Mouse (Mus musculus) MEL (cell line): ENCODE measurements at regions not wholly inside any gene's neighbourhood (a gene's known extent, or its start where the extent isn't known, plus 50 kb on each side); places are given as distances from the start of the nearest gene placed in this dataset.

Source experiments
- DNase-seq: peaks from one replicate; pipeline ENCODE4 v3.0.0; 2011; ENCODE audit warnings: low read depth, low spot score
- H3K27ac ChIP-seq: 2 replicates; pipeline ENCODE4 v1.5.1; 2012; ENCODE audit warnings: low read depth, mild to moderate bottlenecking, control low read depth, low read length, moderate library complexity; ENCODE audit not compliant: control insufficient read depth
- H3K27me3 ChIP-seq, 2 experiments: fragments of 150-350 bp in 1 of 2; sonication (generic) in 1 of 2; 2 replicates each; pipeline ENCODE4 v1.6.1; 2012; ENCODE audit warnings: low read length in 2 of 2, mild to moderate bottlenecking in 2 of 2, improper control_type of control experiment in 1 of 2, moderate library complexity in 1 of 2; ENCODE audit not compliant: insufficient read depth in 2 of 2, control insufficient read depth in 1 of 2
- H3K36me3 ChIP-seq, 2 experiments: 2 replicates each; pipeline ENCODE4 v1.6.1; 2012 to 2014; ENCODE audit warnings: low read length in 2 of 2, improper control_type of control experiment in 1 of 2, inconsistent platforms in 1 of 2, mild to moderate bottlenecking in 1 of 2; ENCODE audit not compliant: insufficient read depth in 2 of 2, control insufficient read depth in 1 of 2
- H3K4me1 ChIP-seq, 2 experiments: fragments of 150-350 bp in 1 of 2; sonication (generic) in 1 of 2; 2 replicates each; pipeline ENCODE4 v1.6.1; 2012; ENCODE audit warnings: low read length in 2 of 2, improper control_type of control experiment in 1 of 2, mild to moderate bottlenecking in 1 of 2; ENCODE audit not compliant: insufficient read depth in 2 of 2, control insufficient read depth in 1 of 2
- H3K4me3 ChIP-seq, 2 experiments: fragments of 150-350 bp in 1 of 2; sonication (generic) in 1 of 2; 2 replicates each; pipeline ENCODE4 v1.5.1; 2012; ENCODE audit warnings: low read depth in 2 of 2, low read length in 2 of 2, mild to moderate bottlenecking in 2 of 2, moderate library complexity in 2 of 2, control low read depth in 1 of 2, improper control_type of control experiment in 1 of 2; ENCODE audit not compliant: control insufficient read depth in 1 of 2, insufficient read depth in 1 of 2
- H3K79me2 ChIP-seq: 2 replicates; pipeline ENCODE4 v1.6.1; 2012; ENCODE audit warnings: mild to moderate bottlenecking, low read length, moderate library complexity; ENCODE audit not compliant: control insufficient read depth, poor library complexity, insufficient read depth
- H3K9ac ChIP-seq: 2 replicates; pipeline ENCODE4 v1.6.1; 2012; ENCODE audit warnings: low read depth, mild to moderate bottlenecking, control low read depth, low read length, moderate library complexity; ENCODE audit not compliant: control insufficient read depth, poor library complexity, severe bottlenecking
- H3K9me3 ChIP-seq: fragments of 150-350 bp; sonication (generic); replicated peaks from 2 replicates; pipeline ENCODE4 v1.6.1; 2012; ENCODE audit warnings: mild to moderate bottlenecking, low read length, improper control_type of control experiment, moderate library complexity; ENCODE audit not compliant: insufficient read depth
- CHD1 ChIP-seq: IDR thresholded peaks from 2 replicates; pipeline ENCODE4 v1.6.1; 2012; ENCODE audit warnings: low read depth, mild to moderate bottlenecking, inconsistent platforms, low read length, improper control_type of control experiment
- CHD2 ChIP-seq: IDR thresholded peaks from 2 replicates; pipeline ENCODE4 v1.6.1; 2011; ENCODE audit warnings: low read length, improper control_type of control experiment
- ELF1 ChIP-seq: IDR thresholded peaks from 2 replicates; pipeline ENCODE4 v1.6.1; 2014; ENCODE audit warnings: low read depth, mild to moderate bottlenecking, inconsistent platforms, low read length, improper control_type of control experiment, moderate library complexity
- EP300 ChIP-seq, 2 experiments: IDR thresholded peaks; 2 replicates each; pipeline ENCODE4 v1.6.1; 2011; ENCODE audit warnings: improper control_type of control experiment in 2 of 2, low read length in 2 of 2, low read depth in 1 of 2, mild to moderate bottlenecking in 1 of 2
- ETS1 ChIP-seq: IDR thresholded peaks from 2 replicates; pipeline ENCODE4 v1.6.1; 2012; ENCODE audit warnings: low read depth, mild to moderate bottlenecking, inconsistent platforms, low read length, improper control_type of control experiment, moderate library complexity
- GABPA ChIP-seq: IDR thresholded peaks from 2 replicates; pipeline ENCODE4 v1.6.1; 2012; ENCODE audit warnings: low read depth, mild to moderate bottlenecking, inconsistent platforms, low read length, improper control_type of control experiment, moderate library complexity
- GATA1 ChIP-seq: IDR thresholded peaks from 2 replicates; pipeline ENCODE4 v1.6.1; 2011; ENCODE audit warnings: low read depth, low read length, improper control_type of control experiment
- HCFC1 ChIP-seq: IDR thresholded peaks from 2 replicates; pipeline ENCODE4 v1.6.1; 2012; ENCODE audit warnings: low read depth, mild to moderate bottlenecking, inconsistent platforms, low read length, improper control_type of control experiment, moderate library complexity
- JUND ChIP-seq: IDR thresholded peaks from 2 replicates; pipeline ENCODE4 v1.6.1; 2011; ENCODE audit warnings: low read depth, mild to moderate bottlenecking, improper control_type of control experiment, low read length
- MAFK ChIP-seq: IDR thresholded peaks from 2 replicates; pipeline ENCODE4 v1.6.1; 2011; ENCODE audit warnings: low read depth, mild to moderate bottlenecking, low read length, improper control_type of control experiment, borderline replicate concordance
- MAX ChIP-seq: IDR thresholded peaks from 2 replicates; pipeline ENCODE4 v1.6.1; 2011; ENCODE audit warnings: low read length, improper control_type of control experiment
- MAZ ChIP-seq: IDR thresholded peaks from 2 replicates; pipeline ENCODE4 v1.6.1; 2012; ENCODE audit warnings: low read depth, mild to moderate bottlenecking, inconsistent platforms, low read length, improper control_type of control experiment
- MEF2A ChIP-seq: IDR thresholded peaks from 2 replicates; pipeline ENCODE4 v1.6.1; 2014; ENCODE audit warnings: low read depth, mild to moderate bottlenecking, inconsistent platforms, low read length, improper control_type of control experiment; ENCODE audit not compliant: poor library complexity, insufficient replicate concordance, severe bottlenecking; ENCODE audit errors: extremely low read depth
- MXI1 ChIP-seq: IDR thresholded peaks from 2 replicates; pipeline ENCODE4 v1.6.1; 2011; ENCODE audit warnings: mild to moderate bottlenecking, low read depth, low read length, improper control_type of control experiment
- MYB ChIP-seq: IDR thresholded peaks from 2 replicates; pipeline ENCODE4 v1.6.1; 2011; ENCODE audit warnings: mild to moderate bottlenecking, low read depth, low read length, improper control_type of control experiment
- NRF1 ChIP-seq: IDR thresholded peaks from 2 replicates; pipeline ENCODE4 v1.6.1; 2014; ENCODE audit warnings: low read depth, mild to moderate bottlenecking, inconsistent platforms, low read length, improper control_type of control experiment, moderate library complexity; ENCODE audit not compliant: poor library complexity, insufficient read depth, severe bottlenecking
- POLR2AphosphoS5 ChIP-seq: IDR thresholded peaks from 2 replicates; pipeline ENCODE4 v1.6.1; 2012; ENCODE audit warnings: low read depth, borderline replicate concordance, mild to moderate bottlenecking, inconsistent platforms, low read length, moderate library complexity, mixed read lengths
- RCOR1 ChIP-seq: IDR thresholded peaks from 2 replicates; pipeline ENCODE4 v1.6.1; 2012; ENCODE audit warnings: low read depth, mild to moderate bottlenecking, inconsistent platforms, low read length, improper control_type of control experiment
- SIN3A ChIP-seq: IDR thresholded peaks from 2 replicates; pipeline ENCODE4 v1.6.1; 2012; ENCODE audit warnings: low read length, improper control_type of control experiment, inconsistent platforms
- SMC3 ChIP-seq: IDR thresholded peaks from 2 replicates; pipeline ENCODE4 v1.6.1; 2011; ENCODE audit warnings: low read depth, low read length, improper control_type of control experiment
- USF2 ChIP-seq, 2 experiments: IDR thresholded peaks; 2 replicates each; pipeline ENCODE4 v1.6.1; 2011 to 2012; ENCODE audit warnings: improper control_type of control experiment in 2 of 2, low read length in 2 of 2, borderline replicate concordance in 1 of 2, inconsistent platforms in 1 of 2, low read depth in 1 of 2, mild to moderate bottlenecking in 1 of 2; ENCODE audit not compliant: insufficient read depth in 1 of 2
- ZMIZ1 ChIP-seq: IDR thresholded peaks from 2 replicates; pipeline ENCODE4 v1.6.1; 2012; ENCODE audit warnings: low read depth, mild to moderate bottlenecking, inconsistent platforms, low read length, improper control_type of control experiment, moderate library complexity
- ZNF384 ChIP-seq: IDR thresholded peaks from 2 replicates; pipeline ENCODE4 v1.6.1; 2012; ENCODE audit warnings: low read depth, mild to moderate bottlenecking, inconsistent platforms, low read length, improper control_type of control experiment

DNA sequence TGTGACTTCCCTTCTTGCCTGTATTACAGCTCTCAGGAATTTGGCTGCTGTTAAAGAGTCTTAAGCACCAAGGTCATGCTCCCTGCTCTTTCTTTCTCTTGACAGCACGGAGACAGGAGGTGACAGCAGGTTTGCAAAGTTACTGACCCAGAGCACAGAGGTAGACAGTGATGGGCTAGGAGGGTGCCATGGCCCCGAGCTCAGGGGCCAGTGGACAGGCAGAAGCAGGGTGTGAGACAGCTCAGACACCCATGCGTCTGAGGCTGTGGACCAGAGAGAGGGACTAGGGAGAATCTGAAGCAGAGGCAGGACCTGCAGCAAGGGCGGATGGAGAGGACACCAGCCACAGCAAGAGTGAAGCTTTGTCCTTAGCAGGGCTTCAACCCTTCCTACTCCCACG lies 119.3 kb upstream of the Tdrd3 start:
- Histone ChIP-seq H3K27me3 (no peaks in the 10 kb centered on the region), H3K79me2 (no peaks in the 10 kb centered on the region), H3K4me3 (no peak overlapping the region), H3K27ac (no peak overlapping the region), H3K4me1 (0 out of 4 replicates have a peak, but pooled peaks cover 0 to 2% of the 10 kb centered on the region in 2 experiments), H3K9me3 (no peaks in the 10 kb centered on the region), H3K36me3 (no peaks in the 10 kb centered on the region), H3K9ac (no peak overlapping the region)
- TF ChIP-seq GATA1 (no peak), CHD1 (no peak), NRF1 (no peak), MAFK (no peak), POLR2AphosphoS5 (no peak), MAZ (no peak), ELF1 (no peak), MAX (no peak), EP300 (IDR thresholded peaks at IDR 0.05; ENCODE audit: low read depth in 1 of 2, low read length in 2 of 2) (no peak), MEF2A (no peak), GABPA (no peak), SIN3A (no peak), MXI1 (no peak), CHD2 (no peak), ZMIZ1 (no peak), MYB (no peak)
- no peak for DNase-seq

DNA sequence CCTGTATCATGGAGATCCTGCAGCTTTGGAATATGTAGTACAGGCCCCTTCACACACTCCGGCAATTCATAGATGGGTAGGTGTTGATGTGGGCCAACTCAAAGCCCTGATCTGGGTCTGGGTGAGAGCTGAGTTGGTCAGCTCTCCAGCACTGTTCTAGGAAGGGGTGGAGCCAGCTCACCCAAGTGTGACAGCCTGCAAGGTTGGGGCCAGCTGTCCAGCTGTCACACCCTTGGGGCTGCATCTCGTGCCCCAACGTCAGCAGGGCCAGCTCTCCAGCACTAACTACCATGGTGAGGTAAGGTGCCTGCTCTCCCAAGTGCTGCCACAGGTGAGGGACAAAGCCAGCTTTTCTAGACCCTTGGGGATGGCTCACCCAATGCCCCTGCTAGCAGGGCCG lies 115.6 kb upstream of the Tdrd3 start:
- H3K36me3 ChIP-seq = no peaks in the 10 kb centered on the region
- H3K4me1 ChIP-seq = 0 out of 4 replicates have a peak, but pooled peaks cover 0 to 2% of the 10 kb centered on the region in 2 experiments
- no peaks in the 10 kb centered on the region for H3K9me3 ChIP-seq
- TF ChIP-seq SMC3 = no peak
- no peak for TF ChIP-seq MXI1
- TF ChIP-seq MAZ = no peak
- TF ChIP-seq USF2 (IDR thresholded peaks at IDR 0.05; ENCODE audit: borderline replicate concordance in 1 of 2, insufficient read depth in 1 of 2, low read depth in 1 of 2, low read length in 2 of 2) = no peak
- no peak for TF ChIP-seq MYB
- TF ChIP-seq NRF1 = no peak
- no peak for TF ChIP-seq ELF1
- no peak for TF ChIP-seq RCOR1
- TF ChIP-seq HCFC1 = no peak
- TF ChIP-seq SIN3A = no peak
- no peak for TF ChIP-seq JUND
- no peak for TF ChIP-seq MEF2A
- TF ChIP-seq ZNF384 = no peak
- TF ChIP-seq ETS1 = no peak
- no peak for TF ChIP-seq MAX
- H3K4me3 ChIP-seq = no peak overlapping the region
- no peak for DNase-seq
- no peak overlapping the region for H3K27ac ChIP-seq
- H3K27me3 ChIP-seq = no peaks in the 10 kb centered on the region
- H3K79me2 ChIP-seq = no peaks in the 10 kb centered on the region
- no peak overlapping the region for H3K9ac ChIP-seq
